Mouse (Mus musculus): ENCODE data around the gene Cramp1l.

GRCm38 (mm10) chr17:24950671-24951070 lies 64.9 kb downstream of the Cramp1l start:
- TF ChIP-seq CTCF (conservative IDR thresholded peaks at IDR 0.05; ENCODE audit: low read length) (no peak), POU5F1 (IDR thresholded peaks at IDR 0.05; ENCODE audit: borderline replicate concordance, low read length) (no peak), NANOG (IDR thresholded peaks at IDR 0.05; ENCODE audit: borderline replicate concordance, low read length) (no peak)
